Mouse (Mus musculus): ENCODE data around the gene Tmprss9.

- TF ChIP-seq CTCF (IDR thresholded peaks at IDR 0.05; ENCODE audit: low read depth, low read length): no peak
- TF ChIP-seq POLR2A (IDR thresholded peaks at IDR 0.05; ENCODE audit: borderline replicate concordance, low read depth, low read length): no peak
Observed at GRCm38 (mm10) chr10:80913364-80914011, 41.8 kb downstream of the Tmprss9 start.
